Mouse (Mus musculus): Measurements from ENCODE around the gene Hoxb2.

The Hoxb2 gene

GRCm38 (mm10) chr11:96350341-96350624 is at the start of gene Hoxb2:
Gene Hoxb2, plus strand, starts transcription at chr11:96350525.
- no peak for DNase-seq

GRCm38 (mm10) chr11:96301064-96301431 is 49.3 kb upstream of the Hoxb2 start:
- DNase-seq, result no peak

- DNase-seq, result no peak
These were observed 48.5 kb upstream of the Hoxb2 start for GRCm38 (mm10) chr11:96301837-96302236.

GRCm38 (mm10) chr11:96302381-96303150 is 47.8 kb upstream of the Hoxb2 start:
- DNase-seq, result no peak

- DNase-seq, result peak; percentile 69
These were observed 46.9 kb upstream of the Hoxb2 start, which contains the start of gene Hoxb5 for GRCm38 (mm10) chr11:96303151-96304099. Gene Hoxb5, plus strand, starts transcription at chr11:96303336.

- peak; percentile 5 for DNase-seq
These were observed 45.7 kb upstream of the Hoxb2 start for GRCm38 (mm10) chr11:96304381-96305195.

GRCm38 (mm10) chr11:96305505-96306182 is 44.7 kb upstream of the Hoxb2 start:
- no peak for DNase-seq

- no peak for DNase-seq
These were observed 44.0 kb upstream of the Hoxb2 start for GRCm38 (mm10) chr11:96306183-96306907.

- DNase-seq, result peak; percentile 3
These were observed 43.4 kb upstream of the Hoxb2 start for GRCm38 (mm10) chr11:96306908-96307269.

GRCm38 (mm10) chr11:96308763-96309162 is 41.6 kb upstream of the Hoxb2 start:
- no peak for DNase-seq

GRCm38 (mm10) chr11:96309288-96309687 is 41.0 kb upstream of the Hoxb2 start:
- peak; percentile 3 for DNase-seq

- no peak for DNase-seq
These were observed 40.0 kb upstream of the Hoxb2 start for GRCm38 (mm10) chr11:96310183-96310938.

GRCm38 (mm10) chr11:96311097-96311496 is 39.2 kb upstream of the Hoxb2 start:
- DNase-seq, result no peak

GRCm38 (mm10) chr11:96311520-96312417 is 38.6 kb upstream of the Hoxb2 start:
- peak; percentile 60 for DNase-seq

- DNase-seq, result no peak
These were observed 37.2 kb upstream of the Hoxb2 start for GRCm38 (mm10) chr11:96313134-96313533.

GRCm38 (mm10) chr11:96313806-96314428 is 36.4 kb upstream of the Hoxb2 start:
- no peak for DNase-seq

GRCm38 (mm10) chr11:96314671-96315343 is 35.5 kb upstream of the Hoxb2 start:
- DNase-seq, result no peak

GRCm38 (mm10) chr11:96315344-96315681 is 35.0 kb upstream of the Hoxb2 start:
- DNase-seq, result no peak

Measured in liver (tissue).